Mouse (Mus musculus) left cerebral cortex, postnatal 14 days (tissue): Measurements from ENCODE around the gene Ccdc153. TPM values are rescaled to one million over a fixed set of nuclear protein-coding genes. Genes with fewer than 3 reads are reported as not detected.

Experiments
- DNase-seq, 2 experiments: peaks; one replicate each; pipeline ENCODE4 v3.0.0; 2021 to 2022; ENCODE audit warnings: low spot score in 2 of 2, mixed read lengths in 1 of 2
- intact Hi-C: fragments of 180-260 bp; cut with DNase I; formaldehyde crosslinking; loops from one replicate; pipeline ENCODE4 v1.15.1; 2025
- total RNA-seq, 2 experiments: library from RNA; stranded (reverse); gene quantifications; 2 replicates each; pipeline ENCODE4 v1.2.3; 2021

Ccdc153 gene
- total RNA-seq, 2 experiments from 2014 or later = 1.2 to 1.4 TPM

DNA sequence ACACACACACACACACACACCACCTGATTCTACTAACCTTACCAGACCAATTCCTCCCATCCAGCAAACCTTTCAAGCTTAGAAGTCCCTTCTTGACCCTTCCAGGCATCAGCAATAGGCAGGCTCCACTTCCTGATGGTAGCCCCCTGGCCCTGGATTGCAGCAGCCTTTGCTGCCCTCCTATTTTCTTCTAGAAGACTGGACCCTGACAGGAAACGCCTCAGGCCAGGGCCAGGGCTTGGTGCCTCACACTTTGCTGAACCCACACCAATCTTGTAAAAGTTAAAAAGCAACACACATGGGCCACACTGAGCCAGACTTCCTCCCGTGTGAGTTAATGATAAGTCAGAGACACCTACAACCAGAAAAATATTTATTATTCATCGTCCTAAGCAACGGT, 3.3 kb upstream of the Ccdc153 start:
- intact Hi-C loops = loop anchor here (10.0 kb wide), 3 partner anchors 52 to 252 kb away; no protein-coding TSS in a partner anchor

GRCm38 (mm10) chr9:44238501-44239190, 1.8 kb upstream of the Ccdc153 start:
- intact Hi-C loops = loop anchor here (2.0 to 10.0 kb wide), 4 partner anchors 30 to 254 kb away; partner anchors contain the start of gene Nlrx1

More for the DNA sequence above, 3.3 kb upstream of the Ccdc153 start:
- DNase-seq = no peak

GRCm38 (mm10) chr9:44239447-44239846, 1.0 kb upstream of the Ccdc153 start:
- peak; percentile 50 to 63 for DNase-seq
- intact Hi-C loops = loop anchor here (2.0 to 10.0 kb wide), 4 partner anchors 29 to 255 kb away; partner anchors contain the start of gene Nlrx1

More at GRCm38 (mm10) chr9:44238501-44239190, 1.8 kb upstream of the Ccdc153 start:
- no peak for DNase-seq

DNA sequence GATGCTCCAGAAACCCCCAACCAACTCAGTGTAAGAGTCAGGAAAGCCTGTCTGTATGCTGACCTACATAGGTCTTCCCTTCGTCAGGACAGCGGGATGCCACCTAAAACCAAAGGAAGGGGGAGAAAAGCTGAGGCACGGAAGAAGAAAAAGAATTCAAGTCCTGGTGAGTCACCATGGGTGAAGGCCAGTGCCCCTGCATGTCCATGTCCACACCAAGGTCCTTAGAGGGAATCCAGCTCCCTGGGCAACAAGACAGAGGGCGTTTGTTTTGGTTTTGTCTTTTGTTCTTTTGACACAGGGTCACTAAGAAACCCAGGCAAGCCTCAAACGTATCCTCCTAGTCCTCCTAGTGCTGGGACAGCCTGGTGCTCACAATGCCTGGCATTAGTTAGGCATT, 435 bp downstream of the Ccdc153 start:
- no peak for DNase-seq
- intact Hi-C loops = no loop called here

DNA sequence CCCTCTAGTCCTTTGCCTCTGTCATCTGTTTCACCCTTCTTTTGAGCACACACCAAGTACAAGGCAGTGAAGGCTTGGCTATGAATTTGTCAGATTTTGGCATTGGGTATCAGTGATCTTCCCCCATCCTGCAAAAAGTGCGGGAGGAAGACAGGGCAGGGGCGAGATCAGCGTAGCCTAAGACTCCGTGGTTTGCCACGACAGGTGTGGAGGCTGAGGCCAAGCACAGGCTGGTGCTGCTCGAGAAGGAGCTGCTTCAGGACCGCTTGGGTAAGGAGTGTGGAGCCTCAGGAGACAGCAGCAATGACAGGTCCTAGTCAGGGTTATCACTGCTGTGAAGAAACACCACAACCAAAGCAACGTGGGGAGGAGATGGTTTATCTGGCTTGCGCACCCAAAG, 942 bp downstream of the Ccdc153 start:
- no peak for DNase-seq

DNA sequence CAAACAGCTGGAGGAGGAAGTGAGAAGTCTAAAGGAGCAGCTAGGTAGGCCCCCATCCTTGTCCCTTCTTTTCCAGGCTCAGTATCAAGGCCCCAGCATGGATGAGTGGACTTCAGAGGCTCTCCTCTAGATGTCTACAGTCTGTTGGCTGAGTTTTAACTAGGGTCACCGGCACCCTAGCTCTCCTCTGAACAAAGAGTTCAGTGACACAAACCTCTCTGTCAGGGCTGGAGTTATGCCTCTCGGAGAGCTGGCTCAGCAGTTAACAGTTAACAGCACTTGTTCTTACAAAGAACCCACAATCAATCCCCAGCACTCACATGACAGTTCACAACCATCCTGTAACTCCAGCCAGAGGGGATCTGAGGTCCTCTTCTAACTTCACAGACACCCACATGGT, 3.1 kb downstream of the Ccdc153 start:
- intact Hi-C loops = no loop called here
- no peak for DNase-seq

More for the DNA sequence above, 942 bp downstream of the Ccdc153 start:
- intact Hi-C loops = no loop called here

DNA sequence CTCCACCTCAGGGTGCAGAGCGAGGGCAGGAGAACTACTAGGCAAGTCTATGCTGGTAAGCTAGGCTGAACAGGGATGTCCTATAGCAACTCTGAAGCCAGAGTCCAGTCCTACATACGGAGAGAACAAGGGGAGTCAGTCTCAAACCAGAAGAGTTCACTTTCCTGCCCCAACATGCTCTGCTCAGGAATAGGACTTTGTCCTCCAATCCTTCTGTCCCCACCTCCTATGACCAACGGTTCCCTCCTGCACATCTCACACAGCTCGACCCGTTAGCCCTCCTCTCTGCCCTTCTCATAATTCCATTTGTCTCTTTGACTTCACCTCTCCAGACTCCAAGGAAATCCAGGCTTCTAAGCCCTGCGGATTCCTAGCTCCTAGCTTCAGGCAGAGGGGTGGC, 7.4 kb downstream of the Ccdc153 start:
- intact Hi-C loops = no loop called here

GRCm38 (mm10) chr9:44249181-44250146, 9.0 kb downstream of the Ccdc153 start:
- intact Hi-C loops = no loop called here
- DNase-seq = peak; percentile 69 to 70

More for the DNA sequence above, 7.4 kb downstream of the Ccdc153 start:
- DNase-seq = no peak

GRCm38 (mm10) chr9:44250445-44250844, 10.0 kb downstream of the Ccdc153 start:
- intact Hi-C loops = no loop called here
- DNase-seq = no peak

DNA sequence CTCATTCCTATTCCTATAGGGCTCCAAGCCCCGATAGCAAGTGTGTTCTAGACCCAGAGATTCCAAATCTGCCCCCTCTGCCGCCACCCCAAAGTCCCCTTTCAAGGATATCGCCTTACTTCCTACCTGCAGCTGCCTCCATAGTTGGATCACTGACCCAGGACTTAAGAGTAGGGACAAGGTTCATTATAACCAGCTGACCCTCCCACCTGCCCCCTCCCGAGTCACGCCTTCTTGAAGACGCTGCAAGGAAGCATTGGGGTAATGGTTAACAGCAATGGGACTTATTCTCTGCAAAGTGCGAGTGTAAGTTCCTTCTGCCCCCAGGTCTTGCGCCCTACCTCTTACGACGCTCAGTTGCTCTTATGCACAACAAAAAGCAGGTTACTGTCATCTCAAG, 10.8 kb downstream of the Ccdc153 start, which contains the start of gene Pdzd3:
Pdzd3 (minus strand) TSS at position 158 of the 400 bp plus-strand sequence.
- intact Hi-C loops = no loop called here
- DNase-seq = no peak

DNA sequence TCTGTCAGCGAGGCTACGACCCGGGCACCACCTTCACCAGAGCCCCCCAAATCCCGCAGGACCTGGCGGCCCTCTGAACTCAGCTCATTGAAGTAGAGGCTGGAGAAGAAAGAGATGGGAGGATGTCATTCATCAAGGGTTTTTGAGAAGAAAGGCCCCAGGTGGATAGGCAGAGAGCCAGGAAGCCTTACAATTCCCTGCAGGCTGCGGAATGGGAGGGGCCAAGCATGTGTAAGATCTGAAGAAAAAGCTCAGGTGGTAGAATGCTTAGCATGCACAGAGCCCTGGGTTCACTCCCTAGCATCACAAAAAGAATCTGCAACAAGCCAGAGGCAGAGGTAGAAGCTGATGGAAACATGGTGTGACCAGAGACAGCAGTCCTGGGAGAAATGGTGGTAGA, 13.0 kb downstream of the Ccdc153 start:
- intact Hi-C loops = no loop called here
- DNase-seq = no peak

GRCm38 (mm10) chr9:44254508-44255135, 14.1 kb downstream of the Ccdc153 start:
- no peak for DNase-seq
- intact Hi-C loops = no loop called here

DNA sequence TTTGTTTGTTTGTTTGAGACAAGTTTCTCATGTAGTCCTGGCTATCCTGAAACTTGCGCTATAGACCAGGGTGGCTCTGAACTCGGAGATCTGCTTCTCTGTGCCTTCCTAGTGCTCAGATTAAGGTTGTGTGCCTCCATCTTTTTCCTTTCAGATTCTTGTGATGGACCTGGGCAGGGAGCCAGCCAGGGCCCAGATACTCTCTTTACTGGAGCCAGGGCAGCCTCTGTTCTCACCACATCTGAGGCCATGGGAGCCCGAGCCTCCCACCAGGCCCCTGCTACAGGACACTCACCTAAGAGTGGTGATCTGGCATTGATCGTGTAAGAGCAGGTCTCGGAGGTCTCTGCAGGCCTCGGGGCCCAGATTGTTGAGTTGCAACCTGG, 14.7 kb downstream of the Ccdc153 start:
- no peak for DNase-seq
- intact Hi-C loops = no loop called here

DNA sequence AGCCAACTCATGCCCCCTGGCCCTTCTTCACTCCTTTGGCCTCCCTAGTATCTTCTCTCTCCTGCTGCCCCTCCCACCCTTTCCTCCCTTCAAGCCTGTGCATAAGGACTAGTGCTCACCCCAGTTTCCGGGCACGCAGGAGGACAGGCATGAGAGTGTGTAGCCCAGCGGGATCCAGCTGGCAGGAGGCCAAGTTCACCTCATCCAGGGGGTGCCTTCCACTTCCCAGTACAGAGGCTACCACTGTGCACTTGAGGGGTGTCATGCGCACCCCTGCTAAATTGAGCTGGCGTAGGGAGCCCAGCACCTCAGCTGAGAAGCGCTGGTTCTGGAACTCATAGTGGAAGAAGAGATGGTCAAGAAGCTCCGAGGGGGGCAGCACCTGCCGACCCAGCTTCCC, 15.7 kb downstream of the Ccdc153 start:
- intact Hi-C loops = no loop called here
- DNase-seq = no peak

GRCm38 (mm10) chr9:44259014-44259413, 18.5 kb downstream of the Ccdc153 start:
- intact Hi-C loops = no loop called here
- DNase-seq = no peak

DNA sequence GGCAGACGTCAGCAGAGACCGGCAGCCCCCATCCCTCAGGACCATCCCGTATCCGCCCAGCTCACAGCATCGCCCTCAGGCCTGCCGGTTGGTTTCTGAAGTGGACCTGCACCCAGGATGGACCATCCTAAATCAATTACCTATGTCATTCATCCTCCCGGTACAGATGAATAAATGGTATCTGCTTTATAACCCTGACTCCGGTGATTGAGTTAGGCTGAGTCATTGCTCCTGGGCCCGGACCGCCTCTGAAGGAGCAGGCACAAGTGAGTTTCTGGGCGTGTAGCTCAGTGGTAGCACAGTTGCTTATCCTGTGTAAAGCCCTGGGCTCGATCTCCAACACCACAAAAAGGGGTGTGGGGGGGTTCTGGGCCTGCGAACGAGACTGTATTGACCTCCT, 20.9 kb downstream of the Ccdc153 start:
- DNase-seq = no peak
- intact Hi-C loops = no loop called here

DNA sequence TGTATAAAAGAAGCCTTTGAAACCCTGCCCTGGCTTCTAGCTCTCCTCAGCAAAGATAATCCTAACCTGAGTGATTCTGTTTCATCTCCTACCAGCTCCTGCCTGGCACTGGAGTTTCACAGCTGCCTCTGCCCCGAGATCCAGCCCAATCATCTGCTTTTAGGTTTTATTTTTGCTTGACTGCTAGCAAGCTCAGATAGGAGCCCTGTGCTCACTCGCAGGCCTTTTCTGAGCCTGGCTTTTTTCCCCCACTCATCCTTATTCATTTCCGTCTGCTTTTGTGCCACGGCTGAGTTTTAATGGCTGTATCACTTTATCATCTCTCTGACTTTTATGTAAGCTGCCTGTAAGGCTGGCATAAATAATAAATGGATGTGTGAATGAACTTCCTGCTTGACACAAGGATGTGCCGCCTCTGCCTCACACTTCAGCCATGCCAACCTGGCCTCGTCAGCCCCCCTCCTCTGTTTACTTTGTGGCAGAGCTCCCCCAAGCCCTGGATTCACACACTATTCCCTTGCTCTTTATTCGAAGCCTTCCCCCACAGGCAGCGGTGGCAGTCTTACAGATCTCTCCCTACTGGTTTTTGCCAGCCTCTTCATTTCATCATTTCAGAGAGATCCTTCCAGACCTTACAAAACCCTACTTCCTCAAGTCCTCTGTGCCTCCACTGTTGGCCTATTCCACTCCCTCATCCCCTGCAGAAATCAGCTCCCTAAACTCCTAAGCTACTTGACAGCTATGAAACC, 26.2 kb downstream of the Ccdc153 start:
- DNase-seq = peak; percentile 38 to 74
- intact Hi-C loops = no loop called here

DNA sequence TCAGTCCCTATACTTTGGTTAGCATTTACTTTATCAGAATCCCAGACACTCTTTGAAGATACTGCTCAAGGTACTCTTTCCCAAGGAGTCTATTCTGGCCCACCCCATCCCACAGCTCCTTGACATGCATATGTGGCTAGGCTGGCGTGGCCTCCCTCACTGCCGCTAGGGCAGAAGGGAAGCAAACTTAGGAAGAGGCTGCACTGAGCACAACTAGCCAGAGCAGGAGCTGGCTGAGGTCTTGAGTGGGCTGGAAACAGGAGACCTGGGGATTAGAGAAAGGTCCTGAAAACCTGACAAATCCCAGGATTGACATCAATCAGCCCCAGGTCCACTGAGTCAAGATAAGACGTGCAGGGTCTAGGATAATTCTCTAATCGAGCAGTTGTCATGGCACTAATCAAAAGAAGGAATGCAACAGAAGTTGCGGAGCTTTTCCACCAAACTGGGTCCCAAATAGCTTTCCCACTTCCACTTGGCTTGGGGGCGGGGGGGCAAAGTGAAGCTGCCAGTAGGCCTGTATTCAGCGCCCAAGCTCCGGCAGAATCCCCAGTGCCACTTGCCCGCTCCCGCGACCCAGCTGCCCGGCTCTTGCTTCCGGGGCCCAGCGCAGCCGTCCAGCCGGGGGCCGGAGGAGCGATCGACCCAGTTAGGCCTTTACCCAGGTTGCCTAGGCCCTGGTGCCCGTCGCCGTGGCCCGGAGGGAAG, 27.0 kb downstream of the Ccdc153 start:
- intact Hi-C loops = loop anchor here (2.0 kb wide), 1 partner anchor 29 kb away; no protein-coding TSS in a partner anchor
- no peak for DNase-seq
